Mouse (Mus musculus) olfactory bulb, adult 2 months (tissue): Measurements from ENCODE around the gene Gpt2.

Experiments used
- CTCF ChIP-seq: fragments of 200-500 bp; IDR thresholded peaks from 2 replicates; pipeline ENCODE4 v1.5.1; 2012; ENCODE audit warnings: low read depth, mild to moderate bottlenecking, low read length, moderate library complexity; ENCODE audit not compliant: insufficient read depth
- POLR2A ChIP-seq: fragments of 200-500 bp; IDR thresholded peaks from 2 replicates; pipeline ENCODE4 v1.6.1; 2012; ENCODE audit warnings: mild to moderate bottlenecking, low read depth, low read length, moderate library complexity; ENCODE audit not compliant: insufficient read depth

DNA sequence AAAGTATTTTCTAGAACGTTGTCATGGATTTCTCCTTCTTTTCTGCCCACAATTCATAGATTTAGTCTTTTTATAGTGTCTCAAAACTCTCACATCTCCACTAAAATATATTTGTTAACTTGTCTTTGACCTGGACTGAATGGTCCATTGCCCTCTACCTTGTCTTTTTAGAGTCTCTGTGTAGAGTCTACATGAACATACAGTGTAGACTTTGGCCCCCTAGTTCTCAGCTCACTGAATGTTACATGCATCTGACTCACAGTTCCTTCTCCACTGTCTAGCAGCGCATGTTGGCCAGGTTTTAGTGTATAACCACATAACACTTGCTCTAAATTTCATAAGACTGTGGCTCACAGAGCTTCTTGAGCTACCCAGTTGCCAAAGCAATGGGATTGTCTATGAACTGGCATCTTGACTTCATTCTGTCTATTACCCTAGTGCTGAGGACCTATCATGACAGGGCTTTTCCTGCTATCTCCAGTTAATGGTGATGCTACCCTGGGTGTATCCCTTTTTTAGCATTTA, 81.7 kb downstream of the Gpt2 start:
- TF ChIP-seq POLR2A (no peak), CTCF (no peak)
